Mouse (Mus musculus): ENCODE data around the gene Magee1.

- TF ChIP-seq CTCF (IDR thresholded peaks at IDR 0.05; ENCODE audit: insufficient read depth, low read length) (no peak), POLR2A (IDR thresholded peaks at IDR 0.05; ENCODE audit: borderline replicate concordance, extremely low read depth, low read depth, low read length) (no peak)
These were observed 41.0 kb upstream of the Magee1 start for GRCm38 (mm10) chrX:105079151-105079550.
